Mouse (Mus musculus) myocyte (in vitro differentiated cells): ENCODE measurements around the gene Zscan2. TPM values are rescaled to one million over a fixed set of nuclear protein-coding genes. Genes with fewer than 3 reads are reported as not detected.

ENCODE experiments used
- H3K27me3 ChIP-seq: one replicate; pipeline ENCODE4 v1.6.1; 2011; ENCODE audit not compliant: control insufficient read depth, insufficient read depth, insufficient read length
- H3K36me3 ChIP-seq: one replicate; pipeline ENCODE4 v1.6.1; 2011; ENCODE audit not compliant: control insufficient read depth, insufficient read depth
- H3K4me2 ChIP-seq: one replicate; pipeline ENCODE4 v1.6.1; 2011; ENCODE audit warnings: low read depth, control low read depth
- H3K4me3 ChIP-seq: one replicate; pipeline ENCODE4 v1.5.1; 2011; ENCODE audit warnings: mild to moderate bottlenecking, control low read depth, moderate library complexity
- H3K79me2 ChIP-seq: one replicate; pipeline ENCODE4 v1.6.1; 2011; ENCODE audit not compliant: control insufficient read depth, insufficient read depth
- H3ac ChIP-seq: one replicate; pipeline ENCODE4 v1.6.1; 2011; ENCODE audit not compliant: control insufficient read depth, insufficient read length
- CEBPB ChIP-seq: IDR thresholded peaks from 2 replicates; pipeline ENCODE4 v1.6.1; 2011; ENCODE audit warnings: mild to moderate bottlenecking, moderate library complexity; ENCODE audit not compliant: poor library complexity, insufficient read depth, severe bottlenecking
- E2F4 ChIP-seq: IDR thresholded peaks from one replicate; pipeline ENCODE4 v1.6.1; 2011; ENCODE audit warnings: mild to moderate bottlenecking, control low read depth, moderate library complexity; ENCODE audit not compliant: insufficient read depth
- MAX ChIP-seq: IDR thresholded peaks from one replicate; pipeline ENCODE4 v1.6.1; 2011; ENCODE audit warnings: low read depth, mild to moderate bottlenecking, control low read depth
- MYOD1 ChIP-seq, 3 experiments: IDR thresholded peaks; one replicate each; pipeline ENCODE4 v1.6.1; 2011; ENCODE audit warnings: control low read depth in 2 of 3, low read depth in 2 of 3, mild to moderate bottlenecking in 2 of 3, moderate library complexity in 1 of 3; ENCODE audit not compliant: insufficient read length in 2 of 3, control insufficient read depth in 1 of 3
- MYOG ChIP-seq, 3 experiments: IDR thresholded peaks; one replicate each; pipeline ENCODE4 v1.6.1; 2011; ENCODE audit warnings: control low read depth in 2 of 3, low read depth in 2 of 3, mild to moderate bottlenecking in 2 of 3; ENCODE audit not compliant: insufficient read length in 2 of 3, control insufficient read depth in 1 of 3, insufficient read depth in 1 of 3
- POLR2A ChIP-seq: IDR thresholded peaks from one replicate; pipeline ENCODE4 v1.6.1; 2011; ENCODE audit warnings: low read depth, mild to moderate bottlenecking, control low read depth, moderate library complexity; ENCODE audit not compliant: insufficient read length
- POLR2AphosphoS2 ChIP-seq: IDR thresholded peaks from one replicate; pipeline ENCODE4 v1.6.1; 2011; ENCODE audit warnings: low read depth, control low read depth; ENCODE audit not compliant: insufficient read length
- REST ChIP-seq: IDR thresholded peaks from one replicate; pipeline ENCODE4 v1.6.1; 2011; ENCODE audit warnings: mild to moderate bottlenecking, control low read depth, moderate library complexity; ENCODE audit not compliant: insufficient read depth, insufficient read length
- SRF ChIP-seq: IDR thresholded peaks from one replicate; pipeline ENCODE4 v1.6.1; 2011; ENCODE audit warnings: low read depth; ENCODE audit not compliant: control insufficient read depth, insufficient read length
- TCF12 ChIP-seq: IDR thresholded peaks from one replicate; pipeline ENCODE4 v1.6.1; 2011; ENCODE audit warnings: mild to moderate bottlenecking, control low read depth; ENCODE audit not compliant: poor library complexity, insufficient read depth, severe bottlenecking
- TCF3 ChIP-seq: IDR thresholded peaks from one replicate; pipeline ENCODE4 v1.6.1; 2011; ENCODE audit warnings: low read depth, control low read depth; ENCODE audit not compliant: insufficient read length
- USF1 ChIP-seq: IDR thresholded peaks from one replicate; pipeline ENCODE4 v1.6.1; 2011; ENCODE audit warnings: low read depth, mild to moderate bottlenecking, control low read depth, moderate library complexity
- polyA plus RNA-seq: library from polyadenylated mRNA; unstranded; fragments of >200 nt; fragmentation: generic; extraction: Trizol; gene quantifications from one replicate; pipeline ENCODE4 v1.2.1, GENCODE M21; 2012; ENCODE audit warnings: missing spikeins

The Zscan2 gene
- polyA plus RNA-seq = 6.3 TPM

- H3ac ChIP-seq = peak within 1 kb of the TSS; percentile 79
- TF ChIP-seq TCF12 = no peak
- peak; percentile 50 for TF ChIP-seq POLR2A
- TF ChIP-seq POLR2AphosphoS2 = peak; percentile 76
- H3K4me2 ChIP-seq = peak within 1 kb of the TSS; percentile 97
Observed at GRCm38 (mm10) chr7:80860729-80861274, at the start of gene Zscan2. Zscan2 (plus strand) TSS chr7:80860920.

GRCm38 (mm10) chr7:80813397-80813796 lies 47.3 kb upstream of the Zscan2 start:
- TF ChIP-seq POLR2A (no peak), MAX (no peak), CEBPB (no peak), MYOD1 (IDR thresholded peaks at IDR 0.05; ENCODE audit: control insufficient read depth in 1 of 3, insufficient read length in 2 of 3, low read depth in 2 of 3) (no peak), MYOG (IDR thresholded peaks at IDR 0.05; ENCODE audit: control insufficient read depth in 1 of 3, insufficient read depth in 1 of 3, insufficient read length in 2 of 3, low read depth in 2 of 3) (no peak), E2F4 (no peak), TCF12 (no peak), SRF (no peak), USF1 (no peak), TCF3 (no peak), REST (no peak), POLR2AphosphoS2 (no peak)
- H3K79me2 ChIP-seq = no peaks in the 10 kb centered on the region
- no peak overlapping the region for H3K4me3 ChIP-seq
- no peak overlapping the region for H3ac ChIP-seq
- H3K4me2 ChIP-seq = no peak overlapping the region
- H3K36me3 ChIP-seq = no peaks in the 10 kb centered on the region
- H3K27me3 ChIP-seq = no peaks in the 10 kb centered on the region

More at GRCm38 (mm10) chr7:80860729-80861274, at the start of gene Zscan2:
- Histone ChIP-seq H3K79me2 (peaks cover 6% of the 10 kb centered on the region), H3K36me3 (no peaks in the 10 kb centered on the region), H3K4me3 (peak within 1 kb of the TSS; percentile 68), H3K27me3 (no peaks in the 10 kb centered on the region)

GRCm38 (mm10) chr7:80816641-80817040 lies 44.1 kb upstream of the Zscan2 start:
- TF ChIP-seq MAX (no peak), REST (no peak), MYOD1 (IDR thresholded peaks at IDR 0.05; ENCODE audit: control insufficient read depth in 1 of 3, insufficient read length in 2 of 3, low read depth in 2 of 3) (no peak), TCF3 (no peak), CEBPB (no peak)
- Histone ChIP-seq H3K36me3 (no peaks in the 10 kb centered on the region), H3ac (no peak overlapping the region), H3K4me3 (no peak overlapping the region), H3K79me2 (no peaks in the 10 kb centered on the region), H3K27me3 (no peaks in the 10 kb centered on the region), H3K4me2 (peak overlapping the region; percentile 13)

GRCm38 (mm10) chr7:80820838-80821237 lies 39.9 kb upstream of the Zscan2 start:
- no peaks in the 10 kb centered on the region for H3K36me3 ChIP-seq
- no peak overlapping the region for H3ac ChIP-seq

GRCm38 (mm10) chr7:80823267-80823666 lies 37.5 kb upstream of the Zscan2 start:
- H3K4me3 ChIP-seq = no peak overlapping the region
- H3ac ChIP-seq = no peak overlapping the region
- no peaks in the 10 kb centered on the region for H3K79me2 ChIP-seq
- TF ChIP-seq TCF3 (no peak), POLR2AphosphoS2 (no peak), CEBPB (no peak), USF1 (no peak), POLR2A (no peak)
- no peaks in the 10 kb centered on the region for H3K36me3 ChIP-seq
- no peaks in the 10 kb centered on the region for H3K27me3 ChIP-seq
- peak overlapping the region; percentile 46 for H3K4me2 ChIP-seq

More at GRCm38 (mm10) chr7:80820838-80821237, 39.9 kb upstream of the Zscan2 start:
- Histone ChIP-seq H3K79me2 (no peaks in the 10 kb centered on the region), H3K4me2 (no peak overlapping the region), H3K27me3 (no peaks in the 10 kb centered on the region), H3K4me3 (no peak overlapping the region)
- TF ChIP-seq TCF12 = no peak
- TF ChIP-seq MYOD1 (IDR thresholded peaks at IDR 0.05; ENCODE audit: control insufficient read depth in 1 of 3, insufficient read length in 2 of 3, low read depth in 2 of 3) = no peak
- TF ChIP-seq USF1 = no peak
- no peak for TF ChIP-seq MYOG (IDR thresholded peaks at IDR 0.05; ENCODE audit: control insufficient read depth in 1 of 3, insufficient read depth in 1 of 3, insufficient read length in 2 of 3, low read depth in 2 of 3)
- TF ChIP-seq POLR2A = no peak
- no peak for TF ChIP-seq MAX
- no peak for TF ChIP-seq SRF
- no peak for TF ChIP-seq E2F4
- TF ChIP-seq TCF3 = no peak
- no peak for TF ChIP-seq REST
- TF ChIP-seq CEBPB = no peak
